ENCODE assay signal across 26 mouse cellular contexts in genomic region chr2:27136789-27137188, GRCm38 (mm10). TPM values are rescaled to one million over a fixed set of nuclear protein-coding genes. Genes with fewer than 3 reads are reported as not detected.
"Had no signal": no experiment of that assay in that cellular context is flagged by ENCODE, and none has a peak within 500 bp of the region (broad histone marks: within the 10 kb centered on the region; RNA-seq: fewer than 3 reads in every experiment).

No protein-coding gene starts in this region.

- DNase-seq: gastrocnemius, adult 2 months; gastrocnemius, postnatal 10 days; gastrocnemius, postnatal 25 days; heart, adult 18-20 months; heart, postnatal 14 days; heart, postnatal 36 days; kidney, adult 11 months; kidney, adult 2 months; kidney, adult 9 months; kidney, postnatal 14 days; kidney, postnatal 36 days; layer of hippocampus, postnatal 36 days had no signal

- H3K27ac ChIP-seq: gastrocnemius, adult 2 months; heart, embryonic 13.5 days; heart, embryonic 15.5 days; hindbrain, embryonic 13.5 days; hindbrain, embryonic 15.5 days; hindbrain, postnatal 0 days; kidney, embryonic 15.5 days; kidney, postnatal 0 days; limb, embryonic 13.5 days; limb, embryonic 15.5 days; liver, embryonic 12.5 days; liver, embryonic 14.5 days had no signal

- H3K4me3 ChIP-seq: gastrocnemius, adult 2 months; heart, embryonic 13.5 days; heart, embryonic 15.5 days; hindbrain, embryonic 13.5 days; hindbrain, embryonic 15.5 days; kidney, embryonic 15.5 days; limb, embryonic 13.5 days; limb, embryonic 15.5 days; liver, embryonic 12.5 days had no signal

- ATAC-seq: intestine, embryonic 16.5 days; liver, embryonic 12.5 days had no signal

RNA-seq across cellular contexts. Expression of gene Fam163b, which starts 5.5 kb away (rescaled TPM):
- total RNA-seq: gastrocnemius, adult 2 months; gastrocnemius, postnatal 25 days; hematopoietic stem cell, adult 5-6 weeks; liver, adult 2 months had no signal

RNA-seq across cellular contexts. Expression of gene Dbh, which starts 28.2 kb away (rescaled TPM):
- total RNA-seq: gastrocnemius, adult 2 months; gastrocnemius, postnatal 25 days; hematopoietic stem cell, adult 5-6 weeks had no signal

RNA-seq across cellular contexts. Expression of gene Adamtsl2, which starts 57.6 kb away (rescaled TPM):
- total RNA-seq: hematopoietic stem cell, adult 5-6 weeks had no signal
